Mouse (Mus musculus) kidney, adult 10 weeks (tissue): ENCODE measurements around the gene Mis18a. TPM values are rescaled to one million over a fixed set of nuclear protein-coding genes. Genes with fewer than 3 reads are reported as not detected.

Experiments
- polyA plus RNA-seq: library from polyadenylated mRNA; stranded (reverse); fragments of 350-450 nt; fragmentation: Illumina TruSeq; extraction: RNeasy Lipid Tissue Mini Kit (QIAGEN cat#74804); gene quantifications from one replicate; pipeline ENCODE4 v1.2.3, GENCODE M21; 2014; ENCODE audit warnings: low read depth, low replicate concordance

Gene Mis18a
- polyA plus RNA-seq: 6.3 TPM

DNA sequence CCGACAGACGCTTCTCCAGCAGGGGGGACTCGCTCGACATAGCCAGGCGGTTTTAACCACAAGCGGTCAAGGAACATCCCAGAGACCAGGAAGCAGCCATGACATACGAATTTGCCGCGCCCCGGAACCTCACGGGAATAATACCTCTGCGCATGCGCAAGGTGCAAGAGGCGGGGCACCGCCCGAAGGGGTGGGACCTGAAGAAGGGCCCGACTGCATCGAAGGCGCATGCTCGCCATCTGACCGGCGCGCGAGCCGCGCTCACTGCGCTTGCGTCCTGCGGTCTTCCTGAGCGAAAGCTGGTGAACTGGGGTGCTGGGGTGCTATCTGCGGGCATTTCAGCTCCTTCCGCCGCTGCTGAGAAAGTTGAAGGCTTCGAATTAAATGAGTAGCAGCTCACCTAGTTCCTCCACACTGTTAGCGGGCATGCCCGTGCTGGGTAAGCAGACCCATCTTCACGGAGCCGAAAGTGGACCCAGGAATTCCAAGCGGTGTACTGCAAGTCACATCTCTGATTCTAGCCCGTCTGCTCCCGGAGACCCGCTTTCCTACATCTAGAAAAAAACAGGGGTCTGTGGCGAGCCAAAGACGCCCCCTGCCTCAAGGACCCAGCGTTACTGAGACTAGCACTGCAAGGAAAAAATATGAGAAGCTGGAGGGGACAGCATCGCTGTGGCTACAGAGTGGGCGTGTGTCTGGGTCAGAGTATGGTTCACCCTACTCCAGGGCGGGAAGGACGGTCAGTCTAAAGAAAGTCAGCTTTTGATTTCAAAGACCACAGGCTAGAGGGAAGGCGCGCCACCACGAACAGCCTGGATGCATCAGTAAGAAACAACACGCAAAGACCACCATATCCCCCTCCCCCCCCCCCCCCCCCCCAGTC, at the start of gene Mis18a:
TSS of gene Mis18a (minus strand) at position 172 of the 883 bp plus-strand sequence.

DNA sequence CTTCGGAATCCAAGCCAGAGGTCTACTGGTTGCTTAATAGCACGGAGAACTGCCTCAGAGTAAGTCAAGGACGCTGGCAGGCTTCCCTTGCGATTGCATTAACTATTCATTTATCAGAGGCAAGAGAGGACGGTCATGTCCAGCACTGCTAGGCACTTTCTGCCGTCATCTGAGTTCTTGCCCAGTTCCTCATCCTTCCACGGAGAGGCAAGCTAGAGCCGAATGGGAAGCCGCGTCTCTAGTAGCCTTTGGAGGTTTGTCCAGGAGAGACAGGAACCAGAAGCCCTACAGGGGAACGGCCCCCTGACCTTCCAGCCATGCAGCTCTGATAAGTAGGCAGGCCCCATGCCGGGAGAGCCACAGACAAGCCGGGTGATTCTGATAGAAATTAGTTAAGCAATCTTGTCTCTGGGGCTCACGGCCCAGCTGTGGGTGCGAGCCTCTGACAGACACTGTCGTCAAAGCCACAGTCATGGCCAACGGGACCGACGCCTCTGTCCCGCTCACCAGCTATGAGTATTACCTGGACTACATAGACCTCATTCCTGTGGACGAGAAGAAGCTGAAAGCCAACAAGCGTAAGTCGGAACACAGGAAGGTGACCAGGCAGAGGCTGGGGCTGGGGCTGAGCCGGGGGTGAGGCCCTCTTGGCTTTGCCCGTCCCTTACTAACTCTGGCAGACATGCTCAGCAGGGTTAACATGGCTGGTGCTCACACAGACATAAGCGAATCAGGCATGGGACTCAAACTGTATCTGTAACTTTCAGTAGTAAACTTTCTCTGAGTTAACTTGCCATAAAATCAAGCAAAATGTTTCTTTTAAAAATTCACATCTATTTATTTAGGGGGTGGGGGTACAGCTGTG, 11.1 kb upstream of the Mis18a start, which contains the start of gene Mrap:
TSS of gene Mrap (plus strand) at position 116 of the 865 bp plus-strand sequence.

Other genes with a start within 250 kb of the Mis18a start
- not detected for gene Mrap, start 10.8 kb upstream of the Mis18a start, polyA plus RNA-seq
- 2.8 TPM for gene Urb1, start 83.0 kb upstream of the Mis18a start, polyA plus RNA-seq
- 2.1 TPM for gene Eva1c, start 99.3 kb upstream of the Mis18a start, polyA plus RNA-seq
- 9.9 TPM for gene Cfap298, start 207.7 kb upstream of the Mis18a start, polyA plus RNA-seq